Mouse (Mus musculus) MN1 (cell line): ENCODE measurements around the gene Ctdsp1.
A peak's percentile ranks its signal among the peaks of the same experiment; 100 is the strongest.
"Not testable (repeated sequence)": the region's sequence is repeated elsewhere in the genome, so short reads cannot be mapped to it uniquely, and the experiment has no call there.

Experiments used
- DNase-seq: peaks from one replicate; pipeline ENCODE4 v3.0.0-alpha.2; 2016; ENCODE audit warnings: low spot score

Ctdsp1 gene

DNA sequence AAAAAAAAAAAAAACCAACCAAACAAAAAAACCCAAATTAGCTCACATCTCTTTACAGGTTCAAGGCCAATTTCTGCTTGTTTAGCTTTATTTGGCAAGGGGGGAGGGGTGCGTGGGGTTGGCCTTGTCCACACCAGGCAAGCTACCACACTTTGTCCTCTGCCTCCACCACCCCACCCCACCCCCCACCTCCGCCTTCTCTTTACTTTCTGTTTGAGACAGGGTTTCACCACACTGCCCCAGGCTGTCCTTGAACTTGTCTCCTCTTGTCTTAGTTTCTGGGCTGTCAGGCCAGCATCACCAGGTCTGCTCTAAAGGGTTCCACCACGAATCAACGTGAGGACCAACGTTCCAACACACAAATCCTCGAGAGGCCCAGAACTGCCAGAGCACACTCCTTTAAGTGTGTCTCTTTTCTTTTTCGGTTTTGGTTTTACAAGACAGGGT, 12.2 kb upstream of the Ctdsp1 start:
- DNase-seq: no peak

DNA sequence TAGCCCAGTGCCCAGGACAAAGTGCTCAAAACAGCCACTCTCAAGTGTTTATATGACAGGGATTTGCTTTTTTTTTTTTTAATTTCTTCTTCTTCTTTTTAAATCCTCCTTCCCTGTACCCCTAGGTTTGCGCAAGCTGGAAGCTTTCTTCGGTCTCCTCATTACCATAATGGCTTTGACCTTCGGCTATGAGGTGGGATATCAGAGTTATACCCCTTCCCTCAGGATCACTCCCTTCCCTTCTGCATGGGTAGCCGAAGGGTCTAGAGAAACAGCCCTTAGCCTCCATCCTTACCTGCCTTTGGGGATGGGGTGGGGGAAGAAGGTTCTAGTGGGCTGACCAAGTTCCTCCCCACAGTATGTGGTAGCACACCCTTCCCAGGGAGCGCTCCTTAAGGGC, 10.8 kb upstream of the Ctdsp1 start:
- no peak for DNase-seq

DNA sequence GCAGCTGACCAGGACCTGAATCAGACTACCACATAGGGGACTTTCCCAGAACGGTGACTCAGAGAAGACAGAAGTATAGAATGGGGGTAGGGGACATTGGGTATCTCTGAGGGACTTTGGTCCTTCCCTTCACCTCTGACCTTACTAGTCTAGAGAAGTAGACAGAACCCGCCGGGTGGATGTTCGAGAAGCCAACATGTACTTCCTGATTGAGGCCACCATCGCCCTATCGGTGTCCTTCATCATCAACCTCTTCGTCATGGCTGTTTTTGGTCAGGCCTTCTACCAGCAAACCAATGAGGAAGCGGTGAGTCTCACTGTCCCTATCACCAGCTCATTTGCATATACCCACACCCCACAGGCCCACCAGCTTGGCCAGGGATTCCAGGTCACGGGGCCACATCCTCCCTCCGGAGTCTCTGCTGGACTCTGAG, 9.7 kb upstream of the Ctdsp1 start:
- DNase-seq: no peak

DNA sequence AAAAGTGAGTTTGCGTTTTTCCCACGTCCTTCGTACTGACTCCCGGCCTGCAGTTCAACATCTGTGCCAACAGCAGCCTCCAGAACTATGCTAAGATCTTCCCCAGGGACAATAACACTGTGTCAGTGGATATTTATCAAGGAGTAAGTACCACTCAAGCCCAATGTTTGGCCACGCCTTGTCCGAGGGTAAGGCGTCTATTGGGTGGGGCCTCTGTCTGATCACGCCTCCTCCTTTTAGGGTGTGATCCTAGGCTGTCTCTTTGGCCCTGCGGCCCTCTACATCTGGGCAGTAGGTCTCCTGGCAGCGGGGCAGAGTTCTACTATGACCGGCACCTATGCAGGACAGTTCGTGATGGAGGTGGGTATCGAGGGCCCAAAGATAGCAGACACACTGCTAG, 7.9 kb upstream of the Ctdsp1 start:
- no peak for DNase-seq

DNA sequence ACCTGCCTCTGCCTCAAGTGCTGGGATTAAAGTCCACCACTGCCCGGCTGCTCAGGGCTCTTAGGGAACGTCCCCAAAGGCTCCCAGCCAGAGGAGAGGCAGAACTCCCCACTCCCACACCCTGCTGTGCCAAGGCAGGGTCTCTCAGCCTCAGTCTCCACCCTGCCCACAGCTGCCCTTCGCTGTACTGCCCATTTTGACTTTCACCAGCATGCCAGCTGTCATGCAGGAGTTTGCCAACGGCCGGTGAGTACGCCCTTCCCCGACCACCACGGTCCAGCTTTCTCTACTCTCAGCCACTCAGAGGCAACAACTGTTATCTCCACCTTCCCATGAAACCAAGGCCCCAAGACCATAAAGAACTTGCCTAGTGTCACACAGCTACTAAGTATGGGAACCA, 6.8 kb upstream of the Ctdsp1 start:
- no peak for DNase-seq

DNA sequence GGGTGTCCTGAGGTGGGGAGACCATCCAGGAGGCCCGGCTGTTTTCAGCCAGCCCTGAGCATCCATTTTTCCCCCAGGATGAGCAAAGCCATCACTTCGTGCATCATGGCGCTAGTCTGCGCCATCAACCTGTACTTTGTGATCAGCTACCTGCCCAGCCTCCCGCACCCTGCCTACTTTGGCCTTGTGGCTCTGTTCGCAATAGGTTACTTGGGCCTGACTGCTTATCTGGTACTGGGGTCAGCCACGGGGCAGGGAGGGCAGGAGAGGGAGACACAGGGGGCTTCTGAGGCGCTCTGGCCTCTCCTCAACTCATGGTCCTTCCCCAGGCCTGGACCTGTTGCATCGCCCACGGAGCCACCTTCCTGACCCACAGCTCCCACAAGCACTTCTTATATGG, 6.2 kb upstream of the Ctdsp1 start:
- DNase-seq: no peak

DNA sequence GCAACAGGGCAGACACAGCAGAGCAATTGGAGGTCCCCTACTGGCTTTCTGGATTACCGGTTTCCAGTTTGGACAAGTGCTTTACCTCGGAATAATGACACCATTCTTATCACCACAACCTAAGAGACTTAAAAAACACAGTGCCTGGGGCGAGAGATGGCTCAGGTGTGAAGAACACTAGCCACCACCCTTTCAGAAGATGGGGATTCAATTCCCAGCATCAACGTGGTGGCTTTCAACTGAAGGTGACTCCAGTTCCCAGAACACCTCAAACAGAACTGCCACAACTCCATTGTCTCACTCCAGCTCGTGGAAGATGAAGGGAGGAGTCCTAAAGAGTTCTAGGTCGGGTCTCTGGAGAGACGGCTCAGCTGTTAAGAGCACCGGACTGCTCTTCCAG, 5.8 kb upstream of the Ctdsp1 start:
- no peak for DNase-seq

DNA sequence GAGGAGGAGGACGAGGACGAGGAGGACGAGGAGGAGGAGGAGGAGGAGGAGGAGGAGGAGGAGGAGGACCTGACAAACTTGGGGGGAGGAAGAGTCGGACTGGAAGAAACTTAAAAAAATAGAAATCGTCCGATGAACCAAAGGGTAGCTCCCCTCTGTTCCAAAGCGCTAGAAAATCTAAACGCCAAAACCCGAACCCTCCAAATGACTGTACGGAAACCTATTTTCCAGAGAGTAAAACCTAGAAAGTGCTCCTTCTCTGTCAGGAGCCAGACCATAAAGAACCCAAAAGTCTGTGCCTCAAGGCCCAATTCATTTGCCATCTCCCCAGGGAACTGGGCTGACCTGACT, 5.0 kb upstream of the Ctdsp1 start:
- DNase-seq: no peak

DNA sequence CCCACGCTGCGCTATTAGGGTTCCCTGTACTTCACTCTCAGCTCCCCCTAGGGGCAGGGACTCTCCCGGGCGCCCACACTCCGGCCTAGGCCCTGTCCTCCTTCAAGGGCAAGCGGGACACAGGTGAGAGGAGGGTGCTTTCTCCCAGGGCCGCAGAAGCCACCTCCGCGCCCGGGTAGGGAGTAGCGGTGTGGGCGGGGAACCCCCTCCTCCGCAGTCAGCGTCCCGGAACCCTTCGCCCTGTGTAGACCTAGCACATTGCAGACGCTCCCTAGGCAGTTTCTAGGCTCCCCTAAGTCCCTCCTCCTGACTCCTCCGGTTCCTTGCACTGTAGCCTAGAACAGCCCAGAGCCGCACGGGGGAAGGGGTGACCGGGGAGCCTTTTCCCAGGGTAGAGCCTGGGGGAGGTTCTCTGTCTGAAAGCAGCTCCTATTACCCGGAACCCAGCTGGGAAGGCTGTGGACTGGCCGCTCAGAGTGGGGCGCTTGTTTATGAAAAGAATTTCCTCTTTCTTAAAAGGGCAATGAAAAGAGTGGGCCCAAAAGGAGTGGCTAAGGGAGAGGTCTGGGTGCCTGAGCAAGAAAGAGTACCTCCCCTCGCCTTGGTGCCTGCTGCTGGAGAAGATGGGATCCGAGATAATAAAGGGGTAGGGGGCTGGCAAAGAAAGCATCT, 4.5 kb upstream of the Ctdsp1 start:
- peak; percentile 95 for DNase-seq

DNA sequence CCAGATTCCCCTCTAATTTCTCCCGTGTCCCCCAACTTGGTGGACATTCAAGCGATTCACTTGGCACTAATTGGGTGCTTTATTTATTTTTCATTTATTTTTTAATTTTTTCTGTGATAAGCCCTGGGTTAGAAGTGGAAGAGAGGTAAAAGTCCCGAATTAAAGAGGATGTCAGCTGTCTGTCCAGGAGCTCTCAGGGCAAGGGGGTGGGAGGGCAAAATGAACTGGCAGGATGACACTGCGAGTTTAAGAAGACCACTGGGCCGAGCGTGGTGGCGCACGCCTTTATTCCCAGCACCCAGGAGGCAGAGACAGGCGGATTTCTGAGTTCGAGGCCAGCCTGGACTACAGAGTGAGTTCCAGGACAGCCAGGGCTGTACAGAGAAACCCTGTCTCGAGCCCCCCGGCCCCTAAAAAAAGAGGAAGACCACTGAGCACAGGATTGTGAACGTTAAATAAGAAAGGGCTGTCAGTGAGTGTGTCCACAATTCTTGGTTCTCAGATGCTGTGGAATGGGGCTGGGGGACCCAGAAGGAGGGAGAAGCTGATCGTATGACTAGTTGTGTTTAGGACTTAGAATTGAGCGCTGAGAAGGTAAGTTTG, 3.8 kb upstream of the Ctdsp1 start:
- no peak for DNase-seq

DNA sequence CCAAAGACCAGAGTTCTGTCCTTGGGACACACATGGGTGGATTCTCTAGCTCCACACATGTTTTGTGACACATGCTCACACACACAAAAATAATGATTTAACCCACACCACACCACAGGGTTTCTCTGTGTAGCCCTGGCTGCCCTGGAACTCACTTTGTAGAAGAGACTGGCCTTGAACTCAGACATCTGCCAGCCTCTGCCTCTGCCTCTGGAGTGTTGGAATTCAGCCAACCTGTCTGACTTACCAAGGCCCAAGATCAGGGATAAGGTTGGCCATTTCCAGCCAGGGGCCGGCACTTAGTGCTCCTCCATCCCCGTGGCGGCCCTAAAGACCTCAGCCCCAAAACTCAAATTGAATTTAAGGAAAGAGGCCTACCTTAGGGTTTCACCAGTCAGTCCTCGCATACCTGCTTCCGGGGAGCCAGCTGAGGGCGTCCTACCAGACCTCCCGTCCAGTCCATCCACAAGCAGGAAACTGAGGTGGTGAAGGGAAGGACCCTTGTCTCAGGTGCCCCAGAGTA, 2.9 kb upstream of the Ctdsp1 start:
- DNase-seq: no peak

DNA sequence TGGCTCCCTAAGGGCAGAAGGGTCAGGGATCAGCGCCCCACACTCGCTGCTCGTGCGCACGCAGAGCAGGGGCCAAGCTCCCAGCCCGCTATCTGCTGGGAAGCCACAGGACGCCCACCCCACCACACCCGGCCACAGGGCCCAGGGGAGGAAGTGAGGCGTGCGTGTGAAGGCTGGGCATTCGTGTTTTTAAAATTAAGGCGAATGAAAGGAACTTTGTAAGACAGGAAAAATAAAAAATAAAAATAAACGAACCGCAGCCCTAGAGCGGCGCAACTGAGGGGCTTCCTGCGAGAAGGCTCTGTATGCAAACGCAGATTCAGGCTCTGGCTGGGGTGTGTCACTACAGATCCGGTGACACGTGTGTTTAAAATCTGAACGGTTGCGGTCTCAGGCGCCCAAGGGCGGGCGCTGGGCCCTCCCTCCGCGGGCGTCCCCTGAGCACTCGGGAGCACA, 1.4 kb upstream of the Ctdsp1 start:
- DNase-seq: no peak

DNA sequence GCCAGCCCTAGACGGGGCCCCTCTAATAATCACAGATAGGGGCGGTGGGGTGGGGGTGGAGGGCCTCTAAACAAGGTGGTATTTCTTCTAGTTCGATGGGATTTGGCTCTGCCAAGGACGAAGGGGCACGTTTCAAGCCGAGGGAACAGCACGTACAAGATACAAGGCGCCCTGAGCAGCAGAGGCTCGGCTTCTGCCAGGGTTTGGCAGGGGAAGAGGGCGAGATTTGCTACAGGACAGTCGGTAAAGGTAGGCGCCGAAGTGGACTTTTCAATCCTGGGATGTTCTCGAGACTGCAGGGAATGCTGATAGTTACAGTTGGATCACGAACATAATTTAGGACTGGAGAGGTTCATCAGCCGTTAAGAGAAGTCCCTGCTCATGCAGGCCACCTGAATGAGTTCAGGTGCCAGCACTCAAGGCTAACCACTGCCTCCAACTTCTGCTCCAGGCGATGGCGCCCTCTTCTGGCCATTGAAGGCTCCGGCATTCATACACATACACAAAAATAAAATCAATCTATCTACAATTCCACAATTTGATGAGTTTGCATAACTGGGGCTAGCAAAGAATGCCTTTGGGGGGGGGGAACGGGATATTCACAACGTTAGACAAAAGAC, 912 bp upstream of the Ctdsp1 start:
- DNase-seq: no peak

DNA sequence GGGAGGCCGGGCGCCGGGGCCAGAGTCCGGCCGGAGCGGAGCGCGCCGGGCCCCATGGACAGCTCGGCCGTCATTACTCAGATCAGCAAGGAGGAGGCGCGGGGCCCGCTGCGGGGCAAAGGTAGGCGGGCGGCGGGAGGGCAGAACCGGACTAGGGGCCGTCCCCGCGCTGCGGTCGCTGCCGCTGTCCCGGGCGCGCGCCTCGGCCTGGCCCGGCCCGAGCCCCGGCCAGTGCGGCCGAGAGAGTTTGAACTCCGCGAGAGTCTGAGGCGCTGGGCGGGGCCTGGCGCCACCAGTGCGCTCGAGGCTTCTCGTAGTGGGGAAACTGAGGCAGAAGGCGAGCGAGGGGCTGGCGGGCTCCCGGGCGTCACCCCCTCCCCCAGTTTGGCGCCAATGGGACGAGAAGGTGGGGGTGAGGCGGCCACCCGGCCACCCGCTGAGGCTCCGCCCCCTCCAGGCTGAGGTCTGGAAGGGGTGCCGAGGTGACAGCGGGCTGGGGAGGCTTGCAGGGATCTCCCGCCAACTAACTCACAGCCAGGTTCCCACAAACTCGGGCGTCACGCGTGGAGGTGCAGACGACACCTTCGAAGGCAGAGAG, 634 bp downstream of the Ctdsp1 start:
- DNase-seq: peak; percentile 72

DNA sequence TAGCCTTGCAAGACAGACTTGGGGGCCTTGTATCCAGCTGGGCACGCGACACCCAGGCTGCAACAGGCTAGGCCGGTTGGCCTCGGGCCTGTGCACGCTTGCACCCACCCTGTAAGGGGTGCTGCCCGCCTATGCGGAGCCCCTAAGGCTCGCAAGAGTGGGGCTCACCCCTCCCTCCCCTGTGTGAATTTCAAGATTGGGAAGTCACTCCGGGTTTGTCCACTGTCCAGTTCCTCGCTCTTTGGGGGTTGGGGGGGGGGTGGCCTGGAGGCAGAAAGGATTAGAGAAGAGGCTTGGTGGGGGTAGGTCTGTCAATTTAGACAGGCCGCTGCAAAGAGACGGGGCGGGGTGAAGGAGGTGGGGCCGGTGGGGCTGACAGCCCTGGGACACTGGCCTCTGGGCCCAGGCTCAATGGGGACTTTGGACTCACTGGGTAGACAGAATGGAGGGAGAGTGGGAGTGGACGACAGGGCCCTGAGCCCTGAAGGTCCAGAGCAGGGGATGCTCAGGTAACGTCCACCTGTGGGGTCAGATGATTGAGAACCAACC, 1.2 kb downstream of the Ctdsp1 start:
- DNase-seq: peak; percentile 28

DNA sequence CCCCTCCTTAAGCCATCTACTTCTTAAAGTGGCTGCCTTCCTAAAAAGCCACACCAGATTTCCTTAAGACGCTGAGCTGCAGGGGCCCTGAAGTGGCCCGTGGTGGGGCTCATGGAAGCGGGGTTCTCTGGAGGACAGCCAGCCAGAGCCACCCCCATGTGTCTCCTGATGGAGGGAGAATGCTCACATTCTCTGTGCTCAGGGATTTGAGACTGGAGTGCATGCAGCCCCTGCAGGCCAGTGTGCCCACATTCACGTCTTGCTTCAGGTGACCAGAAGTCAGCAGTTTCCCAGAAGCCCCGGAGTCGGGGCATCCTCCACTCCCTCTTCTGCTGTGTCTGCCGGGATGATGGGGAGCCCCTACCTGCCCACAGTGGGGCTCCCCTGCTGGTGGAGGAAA, 1.7 kb downstream of the Ctdsp1 start:
- DNase-seq: no peak

DNA sequence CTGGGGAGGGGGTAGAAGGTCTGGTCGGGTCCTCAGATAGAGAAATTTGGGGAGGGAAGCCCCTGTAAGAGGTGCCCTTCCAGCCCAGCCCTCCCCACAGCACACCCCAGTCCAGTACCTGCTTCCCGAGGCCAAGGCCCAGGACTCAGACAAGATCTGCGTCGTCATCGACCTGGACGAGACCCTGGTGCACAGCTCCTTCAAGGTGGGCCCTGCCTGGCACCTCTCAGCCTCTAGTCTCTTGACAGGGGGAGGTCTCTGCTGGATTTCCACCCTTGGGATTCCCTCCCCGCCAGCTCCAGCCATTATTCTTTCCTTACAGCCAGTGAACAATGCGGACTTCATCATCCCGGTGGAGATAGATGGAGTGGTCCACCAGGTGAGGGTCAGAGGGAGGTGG, 2.4 kb downstream of the Ctdsp1 start:
- DNase-seq: no peak

DNA sequence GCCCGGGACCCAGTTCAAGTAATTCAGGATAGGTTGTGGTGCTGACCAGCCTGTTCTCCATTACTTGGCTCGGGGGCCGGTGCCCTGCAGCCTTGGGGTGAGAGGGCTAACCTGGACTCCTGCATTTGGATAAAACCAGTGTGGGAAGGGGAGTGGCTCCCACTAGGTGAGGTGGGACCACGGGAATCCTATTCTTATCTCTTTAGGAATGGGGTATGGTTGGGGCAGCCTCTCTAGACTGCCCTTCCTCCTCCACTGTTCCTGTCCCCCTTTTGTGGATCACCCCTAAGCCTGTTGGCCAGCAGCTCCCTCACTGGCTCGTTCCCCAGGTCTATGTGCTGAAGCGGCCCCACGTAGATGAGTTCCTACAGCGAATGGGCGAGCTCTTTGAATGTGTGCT, 3.0 kb downstream of the Ctdsp1 start:
- no peak for DNase-seq

DNA sequence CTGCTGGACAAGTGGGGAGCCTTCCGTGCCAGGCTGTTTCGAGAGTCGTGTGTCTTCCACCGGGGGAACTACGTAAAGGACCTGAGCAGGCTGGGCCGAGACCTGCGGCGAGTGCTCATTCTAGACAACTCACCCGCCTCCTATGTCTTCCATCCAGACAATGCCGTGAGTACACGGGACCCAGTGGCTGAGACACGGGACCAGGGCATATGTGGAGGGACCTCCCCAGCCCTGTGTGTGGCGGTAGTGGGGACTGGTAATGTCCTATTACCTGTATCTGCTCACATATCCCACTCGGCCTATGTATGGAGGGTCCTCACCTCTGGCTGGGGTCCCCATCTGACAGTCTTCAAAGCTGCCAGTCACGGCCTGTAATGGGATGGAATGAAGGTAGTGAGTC, 3.5 kb downstream of the Ctdsp1 start:
- no peak for DNase-seq

DNA sequence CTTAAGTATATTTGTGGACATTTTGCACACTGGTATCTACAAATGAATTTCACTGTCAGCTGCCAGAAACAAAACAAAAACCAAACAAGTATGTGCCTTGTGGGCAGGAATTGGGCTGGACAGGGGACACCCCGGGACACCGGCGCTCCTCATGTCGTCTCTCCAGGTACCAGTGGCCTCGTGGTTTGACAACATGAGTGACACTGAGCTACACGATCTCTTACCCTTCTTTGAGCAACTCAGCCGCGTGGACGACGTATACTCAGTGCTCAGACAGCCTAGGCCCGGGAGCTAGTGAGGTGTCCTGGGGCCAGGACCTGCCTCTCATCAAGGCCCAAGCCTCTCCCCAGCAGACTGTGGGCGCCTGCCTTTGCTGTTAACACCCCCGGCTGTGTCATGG, 4.0 kb downstream of the Ctdsp1 start:
- DNase-seq: no peak

DNA sequence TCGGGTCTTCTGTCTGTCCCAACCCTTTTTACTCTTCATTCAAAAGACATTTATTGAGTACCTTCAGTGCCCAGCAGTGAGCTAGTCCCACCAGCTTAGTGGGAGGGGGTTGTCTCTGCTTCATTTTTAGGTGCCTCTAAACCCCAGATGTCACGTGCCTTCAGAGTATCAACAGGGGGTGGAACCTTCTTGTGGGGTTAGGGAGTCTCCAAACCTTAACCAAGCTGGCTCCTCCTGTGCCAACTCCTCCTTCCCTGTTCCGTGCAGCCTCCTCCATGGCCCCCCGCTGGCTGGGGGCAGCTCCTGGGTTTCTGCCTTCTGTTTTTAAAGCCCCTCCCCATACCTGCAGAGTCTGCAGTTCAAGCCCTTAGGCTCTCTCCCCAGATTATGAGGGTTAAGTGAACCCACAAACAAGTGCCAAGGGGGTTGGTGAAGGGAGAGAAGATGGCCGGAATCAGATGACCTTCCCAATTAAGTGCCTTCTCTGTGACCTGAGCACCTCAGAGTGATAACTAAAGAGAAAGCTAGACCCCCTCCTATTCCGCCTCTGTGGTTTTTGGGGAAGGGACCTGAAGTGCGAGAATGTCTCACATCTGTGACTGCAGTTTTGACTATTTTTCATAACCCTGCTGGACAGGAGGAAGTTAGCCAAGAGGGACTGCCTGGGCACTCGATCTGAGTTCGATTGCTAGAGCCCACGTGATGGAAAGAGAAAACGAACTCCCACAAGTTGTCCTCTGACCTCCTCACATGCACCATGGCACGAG, 5.3 kb downstream of the Ctdsp1 start:
- DNase-seq: not testable (repeated sequence)
